Mouse (Mus musculus) hindbrain, embryonic 11.5 days (tissue): ENCODE measurements around the gene Vmn2r4. TPM values are rescaled to one million over a fixed set of nuclear protein-coding genes. Genes with fewer than 3 reads are reported as not detected.

Experiments
- polyA plus RNA-seq: library from polyadenylated mRNA; unstranded; fragments of >200 nt; fragmentation: Nextera tagmentation; extraction: Ambion mirVana; gene quantifications from 2 replicates; pipeline ENCODE4 v1.2.1, GENCODE M21; 2014

The Vmn2r4 gene
- polyA plus RNA-seq, 1 experiment from 2014 or later: not detected

Other genes with a start within 250 kb of the Vmn2r4 start
- not detected in 2 replicates for gene Vmn2r3, start 125.7 kb downstream of the Vmn2r4 start, polyA plus RNA-seq
- not detected in 2 replicates for gene Vmn2r5, start 94.5 kb upstream of the Vmn2r4 start, polyA plus RNA-seq
- gene Vmn2r6, start 150.5 kb upstream of the Vmn2r4 start, polyA plus RNA-seq: not detected in 2 replicates